Mouse (Mus musculus): Measurements from ENCODE around the gene Kpna1. TPM values are rescaled to one million over a fixed set of nuclear protein-coding genes. Genes with fewer than 3 reads are reported as not detected.
A peak's percentile ranks its signal among the peaks of the same experiment; 100 is the strongest.
"Not testable (repeated sequence)": the region's sequence is repeated elsewhere in the genome, so short reads cannot be mapped to it uniquely, and the experiment has no call there.

Gene Kpna1
- polyA plus RNA-seq, 1 experiment: 14.8 TPM

GRCm38 (mm10) chr16:36056416-36056815, 77.9 kb downstream of the Kpna1 start:
- Histone ChIP-seq H3ac (ENCODE audit: control insufficient read depth, insufficient read length) (no peak overlapping the region), H3K4me2 (ENCODE audit: low read depth) (no peak overlapping the region), H3K79me2 (ENCODE audit: control insufficient read depth, insufficient read depth) (peaks cover 6% of the 10 kb centered on the region), H3K4me3 (no peak overlapping the region), H3K27me3 (ENCODE audit: control insufficient read depth, insufficient read depth, insufficient read length) (no peaks in the 10 kb centered on the region), H3K36me3 (ENCODE audit: control insufficient read depth, insufficient read depth) (no peaks in the 10 kb centered on the region)
- no peak for TF ChIP-seq MYOD1 (IDR thresholded peaks at IDR 0.05; ENCODE audit: control insufficient read depth in 1 of 3, insufficient read length in 2 of 3, low read depth in 2 of 3)
- TF ChIP-seq POLR2AphosphoS2 (IDR thresholded peaks at IDR 0.05; ENCODE audit: insufficient read length, low read depth): no peak
- TF ChIP-seq MYOG (IDR thresholded peaks at IDR 0.05; ENCODE audit: control insufficient read depth in 1 of 3, insufficient read depth in 1 of 3, insufficient read length in 2 of 3, low read depth in 2 of 3): no peak
- TF ChIP-seq REST (IDR thresholded peaks at IDR 0.05; ENCODE audit: insufficient read depth, insufficient read length): no peak
- no peak for TF ChIP-seq TCF3 (IDR thresholded peaks at IDR 0.05; ENCODE audit: insufficient read length, low read depth)
- no peak for TF ChIP-seq SRF (IDR thresholded peaks at IDR 0.05; ENCODE audit: control insufficient read depth, insufficient read length, low read depth)

GRCm38 (mm10) chr16:36057933-36058475, 79.5 kb downstream of the Kpna1 start:
- no peak overlapping the region for H3K4me3 ChIP-seq
- no peaks in the 10 kb centered on the region for H3K36me3 ChIP-seq (ENCODE audit: control insufficient read depth, insufficient read depth)
- H3K4me2 ChIP-seq (ENCODE audit: low read depth): no peak overlapping the region

GRCm38 (mm10) chr16:36062534-36062933, 84.0 kb downstream of the Kpna1 start:
- H3ac ChIP-seq (ENCODE audit: control insufficient read depth, insufficient read length); H3K4me3 ChIP-seq; H3K79me2 ChIP-seq (ENCODE audit: control insufficient read depth, insufficient read depth); H3K36me3 ChIP-seq (ENCODE audit: control insufficient read depth, insufficient read depth); H3K27me3 ChIP-seq (ENCODE audit: control insufficient read depth, insufficient read depth, insufficient read length); H3K4me2 ChIP-seq (ENCODE audit: low read depth): not testable (repeated sequence)

More at GRCm38 (mm10) chr16:36057933-36058475, 79.5 kb downstream of the Kpna1 start:
- H3K79me2 ChIP-seq (ENCODE audit: control insufficient read depth, insufficient read depth): peaks cover 10% of the 10 kb centered on the region
- no peaks in the 10 kb centered on the region for H3K27me3 ChIP-seq (ENCODE audit: control insufficient read depth, insufficient read depth, insufficient read length)
- TF ChIP-seq SRF (IDR thresholded peaks at IDR 0.05; ENCODE audit: control insufficient read depth, insufficient read length, low read depth) (no peak), TCF12 (IDR thresholded peaks at IDR 0.05; ENCODE audit: insufficient read depth, poor library complexity, severe bottlenecking) (no peak), POLR2A (IDR thresholded peaks at IDR 0.05; ENCODE audit: insufficient read length, low read depth) (no peak), MYOG (IDR thresholded peaks at IDR 0.05; ENCODE audit: control insufficient read depth in 1 of 3, insufficient read depth in 1 of 3, insufficient read length in 2 of 3, low read depth in 2 of 3) (no peak), MYOD1 (IDR thresholded peaks at IDR 0.05; ENCODE audit: control insufficient read depth in 1 of 3, insufficient read length in 2 of 3, low read depth in 2 of 3) (no peak)
- H3ac ChIP-seq (ENCODE audit: control insufficient read depth, insufficient read length): no peak overlapping the region

GRCm38 (mm10) chr16:36063315-36063714, 84.8 kb downstream of the Kpna1 start:
- peaks cover 7% of the 10 kb centered on the region for H3K36me3 ChIP-seq (ENCODE audit: control insufficient read depth, insufficient read depth)
- peaks cover 11% of the 10 kb centered on the region for H3K79me2 ChIP-seq (ENCODE audit: control insufficient read depth, insufficient read depth)
- no peak overlapping the region for H3K4me3 ChIP-seq
- TF ChIP-seq POLR2A (IDR thresholded peaks at IDR 0.05; ENCODE audit: insufficient read length, low read depth) (no peak), POLR2AphosphoS2 (IDR thresholded peaks at IDR 0.05; ENCODE audit: insufficient read length, low read depth) (no peak), MAX (IDR thresholded peaks at IDR 0.05; ENCODE audit: low read depth) (no peak), USF1 (IDR thresholded peaks at IDR 0.05; ENCODE audit: low read depth) (no peak), TCF3 (IDR thresholded peaks at IDR 0.05; ENCODE audit: insufficient read length, low read depth) (no peak), SRF (IDR thresholded peaks at IDR 0.05; ENCODE audit: control insufficient read depth, insufficient read length, low read depth) (no peak)
- no peak overlapping the region for H3K4me2 ChIP-seq (ENCODE audit: low read depth)
- no peaks in the 10 kb centered on the region for H3K27me3 ChIP-seq (ENCODE audit: control insufficient read depth, insufficient read depth, insufficient read length)
- no peak overlapping the region for H3ac ChIP-seq (ENCODE audit: control insufficient read depth, insufficient read length)

- Histone ChIP-seq H3K36me3 (ENCODE audit: control insufficient read depth, insufficient read depth) (peaks cover 7% of the 10 kb centered on the region), H3ac (ENCODE audit: control insufficient read depth, insufficient read length) (no peak overlapping the region), H3K4me3 (no peak overlapping the region), H3K79me2 (ENCODE audit: control insufficient read depth, insufficient read depth) (peaks cover 27% of the 10 kb centered on the region), H3K27me3 (ENCODE audit: control insufficient read depth, insufficient read depth, insufficient read length) (no peaks in the 10 kb centered on the region), H3K4me2 (ENCODE audit: low read depth) (no peak overlapping the region)
- TF ChIP-seq POLR2AphosphoS2 (IDR thresholded peaks at IDR 0.05; ENCODE audit: insufficient read length, low read depth) (no peak), USF1 (IDR thresholded peaks at IDR 0.05; ENCODE audit: low read depth) (no peak)
These were observed 86.4 kb downstream of the Kpna1 start for GRCm38 (mm10) chr16:36064904-36065303.

- Histone ChIP-seq H3K4me2 (ENCODE audit: low read depth) (peak overlapping the region; percentile 87), H3K27me3 (ENCODE audit: control insufficient read depth, insufficient read depth, insufficient read length) (no peaks in the 10 kb centered on the region), H3K36me3 (ENCODE audit: control insufficient read depth, insufficient read depth) (peaks cover 7% of the 10 kb centered on the region), H3K4me3 (no peak overlapping the region), H3K79me2 (ENCODE audit: control insufficient read depth, insufficient read depth) (peaks cover 42% of the 10 kb centered on the region), H3ac (ENCODE audit: control insufficient read depth, insufficient read length) (no peak overlapping the region)
- TF ChIP-seq USF1 (IDR thresholded peaks at IDR 0.05; ENCODE audit: low read depth): no peak
- no peak for TF ChIP-seq MYOG (IDR thresholded peaks at IDR 0.05; ENCODE audit: control insufficient read depth in 1 of 3, insufficient read depth in 1 of 3, insufficient read length in 2 of 3, low read depth in 2 of 3)
- no peak for TF ChIP-seq E2F4 (IDR thresholded peaks at IDR 0.05; ENCODE audit: insufficient read depth)
These were observed 89.1 kb downstream of the Kpna1 start for GRCm38 (mm10) chr16:36067694-36068093.
